Mouse (Mus musculus): Measurements from ENCODE around the gene Prkn.

Prkn gene

DNA sequence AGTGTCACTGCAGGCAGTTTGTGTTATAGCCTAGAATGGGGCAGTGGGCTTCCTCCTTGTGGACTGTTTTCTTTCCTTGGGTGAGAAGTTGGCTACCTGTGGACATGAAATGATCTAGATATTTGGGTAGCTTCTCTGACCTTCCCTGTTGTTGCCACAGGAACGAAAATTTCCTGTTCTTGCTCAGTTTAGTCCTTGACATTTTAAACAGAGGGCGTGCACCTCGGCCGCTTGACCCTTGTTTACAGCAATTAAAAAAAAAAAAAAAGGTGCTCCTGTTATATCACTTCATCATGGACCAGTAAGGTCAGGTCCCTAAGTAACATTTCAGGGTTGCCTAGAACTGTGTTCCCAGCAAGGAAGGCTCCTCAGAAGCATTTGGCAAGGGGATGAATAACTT, 927.1 kb downstream of the Prkn start:
- DNase-seq: no peak

- DNase-seq: no peak
Observed at GRCm38 (mm10) chr17:11768345-11768744, 928.2 kb downstream of the Prkn start.

- DNase-seq: no peak
Observed at GRCm38 (mm10) chr17:11768971-11769370, 928.8 kb downstream of the Prkn start.

- no peak for DNase-seq
Observed at GRCm38 (mm10) chr17:11769513-11769912, 929.3 kb downstream of the Prkn start.

DNA sequence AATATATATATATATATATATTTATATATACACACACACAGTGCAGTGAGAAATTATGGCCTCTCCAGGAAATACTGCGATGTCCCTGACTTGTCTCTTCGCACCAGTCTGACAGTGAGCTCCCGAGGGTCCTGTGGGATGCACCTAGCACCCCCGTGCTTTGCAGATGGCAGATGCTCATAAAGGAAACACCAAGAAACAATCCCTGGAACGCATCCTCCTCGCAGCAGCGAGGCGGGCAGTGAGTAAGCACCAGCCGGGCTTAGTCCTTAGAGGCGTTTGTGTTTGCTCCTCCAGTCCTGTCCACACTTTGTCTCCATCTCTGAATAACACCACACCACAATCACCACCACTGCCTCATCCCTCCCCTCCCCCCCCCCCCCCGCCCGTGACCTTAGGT, 939.4 kb downstream of the Prkn start:
- no peak for DNase-seq

GRCm38 (mm10) chr17:11780005-11780404, 939.8 kb downstream of the Prkn start:
- no peak for DNase-seq

DNA sequence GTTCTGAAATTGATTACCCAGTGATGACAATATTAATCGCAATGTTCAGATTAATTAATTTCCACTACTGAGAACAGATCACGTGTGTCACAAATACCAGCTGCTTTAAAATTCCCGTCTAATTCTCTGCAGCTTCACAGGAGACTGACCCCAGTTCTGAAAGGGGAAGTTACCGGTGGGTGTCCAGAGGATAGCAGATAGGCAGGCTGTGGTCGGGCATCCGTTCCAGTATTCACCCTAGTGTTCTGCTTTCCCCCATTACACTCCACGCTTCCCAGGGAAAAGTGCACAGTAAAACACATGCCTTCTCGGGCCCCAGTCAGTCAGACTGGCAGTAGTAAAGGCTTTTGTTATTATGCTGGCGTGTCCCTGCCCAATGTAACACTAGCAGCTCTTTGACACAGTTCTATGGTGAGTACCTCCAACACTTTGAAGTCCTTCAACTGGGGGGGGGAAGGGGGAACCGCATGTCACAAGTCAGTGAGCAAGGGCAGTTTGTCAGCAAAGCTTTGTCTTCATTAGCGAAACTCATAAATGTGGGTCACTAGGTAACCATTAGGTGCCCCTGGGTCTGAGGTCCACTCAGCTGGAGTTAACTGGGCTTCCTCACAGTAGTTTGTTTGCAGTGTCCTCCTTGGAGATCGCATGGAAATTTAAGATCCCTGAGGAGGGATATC, 940.8 kb downstream of the Prkn start:
- DNase-seq: no peak

- DNase-seq: no peak
Observed at GRCm38 (mm10) chr17:11788270-11788936, 948.2 kb downstream of the Prkn start.

DNA sequence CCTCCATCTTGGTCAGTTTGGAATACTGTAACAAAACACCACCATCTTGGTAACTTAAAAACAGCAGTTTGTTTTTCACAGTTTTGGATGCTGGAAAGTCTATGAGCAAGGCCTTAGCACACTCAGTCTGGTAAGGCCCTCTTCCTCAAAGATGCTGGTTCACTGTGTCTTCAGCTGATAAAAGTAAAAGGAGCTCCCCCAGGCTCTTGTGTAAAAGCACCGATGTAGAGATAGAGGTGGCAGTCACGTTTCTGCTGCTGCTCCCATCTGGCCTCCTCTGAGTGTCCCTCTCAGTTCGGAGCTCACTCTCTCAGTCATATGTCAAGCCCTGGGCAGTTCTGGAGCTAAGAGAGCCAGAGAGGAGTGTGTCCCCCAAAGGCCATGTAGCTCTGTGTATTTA, 955.8 kb downstream of the Prkn start:
- no peak for DNase-seq

DNA sequence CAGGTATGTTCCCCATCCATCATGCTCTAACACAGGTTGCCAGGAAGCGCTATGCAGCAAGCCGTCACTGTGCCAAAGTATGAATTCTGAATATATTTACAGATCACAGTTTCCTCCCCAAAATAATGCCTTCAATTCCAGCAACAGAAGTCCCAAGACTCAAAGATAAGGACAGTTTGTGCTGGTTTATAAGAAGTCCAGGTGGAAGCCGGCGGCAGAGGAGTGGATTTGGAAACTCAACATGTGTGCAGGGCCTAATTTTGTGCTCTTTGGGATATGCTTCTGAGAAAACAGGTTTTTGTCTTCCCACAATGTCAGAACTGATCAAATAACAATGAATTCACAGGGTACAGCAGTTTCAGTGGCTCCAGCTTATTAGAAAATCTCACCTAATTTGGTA, 961.0 kb downstream of the Prkn start:
- no peak for DNase-seq

DNA sequence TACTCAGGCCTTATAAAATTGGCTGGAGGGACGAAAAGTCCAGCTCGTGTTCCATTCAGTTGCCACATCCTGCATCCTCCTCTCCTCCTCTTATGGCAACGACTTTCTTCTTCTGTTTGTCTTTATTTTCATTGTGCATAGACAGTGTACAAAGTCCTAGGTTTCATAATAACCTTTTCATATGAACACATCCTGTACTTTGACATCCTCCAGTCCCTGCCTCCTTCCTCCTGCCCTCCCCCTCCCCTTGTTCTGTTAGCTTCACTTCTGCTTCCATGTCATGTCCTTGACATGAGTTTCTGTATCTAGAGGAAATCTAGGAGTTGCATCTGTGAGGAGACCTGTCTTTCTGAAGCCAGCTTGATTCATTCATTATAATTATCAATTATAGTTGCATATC, 967.1 kb downstream of the Prkn start:
- no peak for DNase-seq

DNA sequence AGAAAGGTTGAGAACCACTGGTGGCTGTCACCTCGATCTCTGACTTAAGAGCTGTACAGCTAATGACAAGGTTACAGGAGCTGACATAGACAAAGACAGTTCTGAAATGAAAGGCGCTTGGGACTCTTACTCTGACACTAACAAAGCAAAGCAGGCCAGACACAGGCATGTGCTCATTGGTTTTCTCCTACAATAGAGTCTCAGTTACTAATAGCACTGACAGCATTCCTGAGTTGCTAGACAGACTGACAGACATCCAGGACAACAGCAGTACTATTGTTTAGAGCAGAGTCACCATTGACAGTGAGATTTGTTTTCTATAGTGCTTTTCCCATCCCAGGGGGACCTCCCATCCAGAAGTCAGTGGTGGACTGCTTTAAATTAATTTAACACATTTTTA, 977.7 kb downstream of the Prkn start:
- DNase-seq: no peak

- DNase-seq: no peak
Observed at GRCm38 (mm10) chr17:11819506-11819905, 979.3 kb downstream of the Prkn start.

DNA sequence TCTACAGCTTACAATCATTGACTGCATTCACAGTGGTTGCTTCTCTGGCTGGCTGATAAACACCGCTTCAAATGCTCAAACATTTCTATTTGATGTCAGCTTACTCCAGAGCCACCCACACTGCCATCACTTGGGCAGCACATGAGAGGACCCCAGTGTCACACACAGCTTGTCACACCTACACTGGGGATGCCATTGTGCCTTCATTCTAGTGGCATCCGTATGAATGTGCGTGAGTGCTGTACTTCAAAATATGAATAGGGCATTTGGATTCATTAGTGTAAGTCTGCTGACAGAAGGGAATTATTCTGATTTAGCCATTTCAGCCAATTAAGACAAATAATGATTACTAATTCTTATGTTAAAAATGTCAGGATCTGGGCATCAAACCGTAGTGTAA, 980.6 kb downstream of the Prkn start:
- no peak for DNase-seq

GRCm38 (mm10) chr17:11829501-11829900, 989.3 kb downstream of the Prkn start:
- no peak for DNase-seq

DNA sequence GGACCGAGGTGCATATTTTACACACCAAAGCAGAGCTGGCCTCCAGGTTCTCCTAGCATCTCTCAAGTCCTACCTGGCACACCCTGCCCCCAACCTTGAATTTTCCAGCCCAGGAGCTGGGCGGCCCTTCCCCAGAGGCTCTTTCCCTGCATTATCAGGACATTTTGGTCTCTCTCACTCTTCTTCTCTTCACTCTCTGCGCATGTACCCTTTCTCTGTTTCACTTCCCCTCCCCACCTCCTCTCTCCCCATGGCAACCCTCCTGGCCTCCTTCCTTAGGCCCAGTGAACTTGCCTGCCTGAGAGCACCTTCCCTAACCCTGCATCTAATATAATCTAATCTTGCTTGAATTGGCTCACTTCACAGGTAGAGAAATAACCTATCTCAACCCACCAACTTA, 996.9 kb downstream of the Prkn start:
- no peak for DNase-seq

GRCm38 (mm10) chr17:11844436-11844835, 1004.3 kb downstream of the Prkn start:
- DNase-seq: no peak

DNA sequence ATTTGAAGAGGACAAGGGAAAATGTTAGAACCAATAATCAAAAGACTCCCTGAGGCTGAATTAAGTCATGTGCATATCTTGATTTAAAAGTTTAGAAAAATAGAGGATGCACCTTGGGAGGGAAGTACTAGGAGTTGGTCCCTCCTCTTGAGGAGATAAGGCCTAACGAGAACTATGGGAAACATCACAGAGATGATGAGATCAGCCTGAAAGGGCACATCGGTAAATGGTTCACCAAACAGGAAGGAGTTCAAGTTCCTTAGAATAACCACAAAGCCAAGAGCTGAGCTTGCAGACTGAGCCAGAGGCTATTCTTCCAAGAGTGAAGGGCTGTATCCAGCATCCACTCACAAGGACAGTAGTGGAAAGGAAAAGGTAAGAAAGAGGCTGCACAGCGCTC, 1004.8 kb downstream of the Prkn start:
- DNase-seq: no peak

DNA sequence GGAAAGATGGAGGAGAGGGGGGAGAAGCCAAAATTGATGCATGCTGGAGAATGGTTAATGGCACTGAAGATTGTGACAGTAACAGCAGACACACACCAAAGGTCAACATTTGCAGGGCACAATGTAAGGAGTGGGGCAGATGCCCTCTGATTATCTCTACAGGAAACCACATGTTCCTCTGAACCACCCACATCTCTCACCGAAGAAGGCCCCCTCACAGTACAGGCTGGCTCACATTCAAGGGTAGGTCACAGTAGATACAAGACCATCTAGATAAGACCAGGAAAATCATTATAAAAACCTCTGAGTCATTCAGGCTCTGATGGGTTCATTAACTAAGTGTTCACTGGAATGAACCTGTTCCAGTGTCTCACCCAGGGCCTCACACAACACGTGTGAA, 1005.3 kb downstream of the Prkn start:
- no peak for DNase-seq

DNA sequence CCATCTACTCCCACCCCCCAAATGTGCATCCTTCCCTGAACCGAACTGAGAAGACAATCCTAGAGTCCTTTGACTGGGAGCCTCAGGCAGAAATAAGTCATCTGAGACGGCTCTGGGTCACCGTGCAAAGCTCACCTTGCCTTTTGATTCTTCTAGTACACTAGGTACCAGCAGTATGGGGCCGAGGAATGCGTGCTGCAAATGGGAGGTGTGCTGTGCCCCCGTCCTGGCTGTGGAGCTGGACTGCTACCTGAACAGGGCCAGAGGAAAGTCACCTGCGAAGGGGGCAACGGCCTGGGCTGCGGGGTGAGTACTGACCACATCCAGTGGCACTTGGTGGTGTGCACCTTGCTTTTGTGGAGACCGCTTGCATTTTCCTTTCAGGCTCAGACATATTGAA, 1014.4 kb downstream of the Prkn start:
- no peak for DNase-seq

GRCm38 (mm10) chr17:11858772-11859405, 1018.7 kb downstream of the Prkn start:
- DNase-seq: no peak

DNA sequence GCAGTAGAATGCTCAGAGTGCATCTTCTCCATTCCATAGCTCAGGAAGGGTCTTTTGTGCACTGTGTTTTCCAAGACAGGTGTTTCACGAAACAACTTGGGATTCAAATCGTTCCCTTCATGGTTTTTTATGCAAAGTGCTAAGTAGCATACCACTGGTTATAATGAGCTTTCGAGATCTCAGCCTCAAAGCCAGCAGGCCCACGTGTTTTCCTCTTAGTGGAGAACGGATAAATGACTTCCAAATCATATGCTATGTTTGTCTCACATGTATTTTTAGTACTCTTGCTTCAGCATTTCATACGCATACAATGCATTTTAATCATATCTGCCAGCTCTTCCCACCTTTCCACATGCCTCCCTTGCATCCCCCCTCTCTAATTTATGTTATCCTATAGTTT, 1021.0 kb downstream of the Prkn start:
- DNase-seq: no peak

- no peak for DNase-seq
Observed at GRCm38 (mm10) chr17:11862360-11862759, 1022.2 kb downstream of the Prkn start.

DNA sequence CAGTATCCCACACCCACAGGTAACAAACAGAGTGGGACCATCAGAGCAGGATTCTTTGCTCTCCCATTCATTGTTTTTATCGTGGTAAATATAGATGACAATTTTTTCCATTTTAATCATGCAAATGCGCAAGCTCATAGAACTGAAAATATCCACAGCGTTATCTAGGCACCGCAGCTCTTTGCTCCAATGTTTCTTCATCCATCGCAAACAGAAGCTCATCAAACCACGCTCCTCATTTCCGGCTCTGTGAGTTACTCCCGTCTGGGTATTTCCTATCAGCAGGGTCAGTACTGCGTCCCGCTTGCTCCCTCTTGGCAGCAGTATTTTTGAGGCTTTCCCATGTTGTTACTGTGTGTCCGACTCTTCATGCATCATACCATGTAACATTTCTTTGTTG, 1022.8 kb downstream of the Prkn start:
- DNase-seq: no peak

GRCm38 (mm10) chr17:11866231-11866630, 1026.0 kb downstream of the Prkn start:
- no peak for DNase-seq
